In genomic region chr12:82170461-82171279, GRCm38 (mm10) we compare ENCODE assay signal across 8 mouse cellular contexts. TPM values are rescaled to one million over a fixed set of nuclear protein-coding genes. Genes with fewer than 3 reads are reported as not detected.
DNase-seq lines count a peak whose midpoint lies in the region; ATAC-seq and TF ChIP-seq lines count a peak whose summit lies in the region.

No protein-coding gene starts in this region.

- H3K9me3 ChIP-seq in forebrain, embryonic 12.5 days, result no peaks in the 10 kb centered on the region

- peak in 1 of 2 experiments; percentile 22 for DNase-seq in layer of hippocampus, adult 2 months (ENCODE audit: low spot score in 2 of 2)
- DNase-seq in layer of hippocampus, postnatal 10 days (ENCODE audit: low spot score in 2 of 2), result no peak
- peak; percentile 46 for DNase-seq in T-cell, adult 2 months (ENCODE audit: low spot score)
- peak; percentile 67 for DNase-seq in kidney, adult 2 months
- peak; percentile 46 for DNase-seq in mesoderm, embryonic 11.5 days (ENCODE audit: low read depth, low spot score)
- DNase-seq in ovary, adult 18-20 months (ENCODE audit: low spot score), result no peak
- no peak for DNase-seq in spleen, postnatal 4 days (ENCODE audit: low spot score in 2 of 2)

- peak overlapping the region; percentile 98 for H3K27ac ChIP-seq in layer of hippocampus, adult 2 months
- H3K27ac ChIP-seq in forebrain, embryonic 12.5 days, result peak overlapping the region; percentile 98
- peak overlapping the region; percentile 65 for H3K27ac ChIP-seq in kidney, adult 2 months (ENCODE audit: insufficient read depth, low read depth, low read length)

- no peak for TF ChIP-seq POLR2A in kidney, adult 2 months (IDR thresholded peaks at IDR 0.05; ENCODE audit: low read depth, low read length)

- peaks cover 52% of the 10 kb centered on the region for H3K4me1 ChIP-seq in forebrain, embryonic 12.5 days
- H3K4me1 ChIP-seq in kidney, adult 2 months (ENCODE audit: control insufficient read depth, insufficient read depth, low read length), result peaks cover 6% of the 10 kb centered on the region; the same call in 1 of the 2 replicates

- ATAC-seq in forebrain, embryonic 12.5 days (ENCODE audit: low FRiP score), result no peak

- peak overlapping the region; percentile 96 for H3K9ac ChIP-seq in forebrain, embryonic 12.5 days

- peak overlapping the region; percentile 87 for H3K4me3 ChIP-seq in layer of hippocampus, adult 2 months
- H3K4me3 ChIP-seq in forebrain, embryonic 12.5 days (replicated peaks), result peak overlapping the region; percentile 89
- H3K4me3 ChIP-seq in kidney, adult 2 months (ENCODE audit: insufficient read depth, low read depth, low read length), result peak overlapping the region; percentile 77

- WGBS in forebrain, embryonic 12.5 days, result under 1% methylated on average over 29 of the region's 29 CpGs
- 3% methylated on average over 29 of the region's 29 CpGs for WGBS in kidney, adult 2 months

- no peaks in the 10 kb centered on the region for H3K27me3 ChIP-seq in forebrain, embryonic 12.5 days
- no peaks in the 10 kb centered on the region for H3K27me3 ChIP-seq in kidney, adult 2 months (replicated peaks; ENCODE audit: control insufficient read depth, insufficient read depth, low read length)

- no peak for TF ChIP-seq CTCF in layer of hippocampus, adult 2 months (conservative IDR thresholded peaks at IDR 0.05)
- no peak for TF ChIP-seq CTCF in kidney, adult 2 months (conservative IDR thresholded peaks at IDR 0.05; ENCODE audit: insufficient read depth, insufficient read length, low read depth, low read length)

- H3K4me2 ChIP-seq in forebrain, embryonic 12.5 days, result peak overlapping the region; percentile 93

- no peaks in the 10 kb centered on the region for H3K36me3 ChIP-seq in forebrain, embryonic 12.5 days (replicated peaks)
- H3K36me3 ChIP-seq in kidney, adult 2 months (ENCODE audit: control insufficient read depth, insufficient read depth, low read length), result no peaks in the 10 kb centered on the region

RNA-seq across cellular contexts. Expression of gene Sipa1l1, which starts 1.6 kb away (rescaled TPM):
- 100 to 1,000 TPM; 233 to 244 TPM for total RNA-seq in layer of hippocampus, adult 2 months (2021)
- 100 to 1,000 TPM; 140 to 146 TPM for total RNA-seq in layer of hippocampus, postnatal 10 days (2021)
- 35.8 and 41.7 TPM in 2 replicates for polyA plus RNA-seq in forebrain, embryonic 12.5 days (2016; fragmentation: Nextera tagmentation; extraction: Ambion mirVana)
- 34.0 and 34.1 TPM in 2 replicates for polyA plus RNA-seq in kidney, adult 2 months (2012; rRNA removed)

Comparison
In these comparisons a context has a peak if more than half of its experiments do, and no peak if none do; other contexts are left out.
1. DNase-seq: peak in T-cell, adult 2 months (single experiment), kidney, adult 2 months (single experiment) and mesoderm, embryonic 11.5 days (single experiment); none in layer of hippocampus, postnatal 10 days (0 of 2), ovary, adult 18-20 months (single experiment) and spleen, postnatal 4 days (0 of 2).
2. Peak in every context shown above with its lines, with median percentiles within 50 percentile points of each other: H3K27ac ChIP-seq and H3K4me3 ChIP-seq.